ENCODE assay signal across 14 mouse cellular contexts in genomic region chr12:107658241-107658640, GRCm38 (mm10).
"Had no signal": no experiment of that assay in that cellular context is flagged by ENCODE, and none has a peak within 500 bp of the region (broad histone marks: within the 10 kb centered on the region; RNA-seq: fewer than 3 reads in every experiment).

No protein-coding gene starts in this region.

- H3K9me3 ChIP-seq: liver, embryonic 13.5 days; midbrain, embryonic 12.5 days; neural tube, embryonic 12.5 days; neural tube, embryonic 15.5 days had no signal

- H3K4me3 ChIP-seq: layer of hippocampus, adult 2 months; liver, embryonic 13.5 days; midbrain, embryonic 12.5 days; neural tube, embryonic 12.5 days; neural tube, embryonic 15.5 days had no signal

- H3K36me3 ChIP-seq: liver, embryonic 13.5 days; midbrain, embryonic 12.5 days; neural tube, embryonic 12.5 days; neural tube, embryonic 15.5 days had no signal

- H3K27me3 ChIP-seq: liver, embryonic 13.5 days; neural tube, embryonic 12.5 days; neural tube, embryonic 15.5 days had no signal

- H3K9ac ChIP-seq: liver, embryonic 13.5 days; midbrain, embryonic 12.5 days; neural tube, embryonic 12.5 days; neural tube, embryonic 15.5 days had no signal

- DNase-seq: kidney, adult 2 months; kidney, postnatal 25 days; layer of hippocampus, adult 9-11 months; liver, embryonic 13.5 days; lung, adult 2 months; lung, postnatal 14 days; lung, postnatal 4 days; thymus, adult 18-20 months; thymus, postnatal 36 days had no signal

- H3K4me1 ChIP-seq: liver, embryonic 13.5 days; neural tube, embryonic 15.5 days had no signal

- H3K27ac ChIP-seq: kidney, postnatal 0 days; layer of hippocampus, adult 2 months; liver, embryonic 13.5 days; midbrain, embryonic 12.5 days; neural tube, embryonic 12.5 days; neural tube, embryonic 15.5 days had no signal

- H3K4me2 ChIP-seq: liver, embryonic 13.5 days; midbrain, embryonic 12.5 days; neural tube, embryonic 12.5 days; neural tube, embryonic 15.5 days had no signal
